Mouse (Mus musculus): Measurements from ENCODE around the gene Itga6. TPM values are rescaled to one million over a fixed set of nuclear protein-coding genes. Genes with fewer than 3 reads are reported as not detected.

Gene Itga6
- 25.7 TPM in 2 replicates for polyA plus RNA-seq (2015; fragmentation: Nextera tagmentation; extraction: Ambion mirVana)

DNA sequence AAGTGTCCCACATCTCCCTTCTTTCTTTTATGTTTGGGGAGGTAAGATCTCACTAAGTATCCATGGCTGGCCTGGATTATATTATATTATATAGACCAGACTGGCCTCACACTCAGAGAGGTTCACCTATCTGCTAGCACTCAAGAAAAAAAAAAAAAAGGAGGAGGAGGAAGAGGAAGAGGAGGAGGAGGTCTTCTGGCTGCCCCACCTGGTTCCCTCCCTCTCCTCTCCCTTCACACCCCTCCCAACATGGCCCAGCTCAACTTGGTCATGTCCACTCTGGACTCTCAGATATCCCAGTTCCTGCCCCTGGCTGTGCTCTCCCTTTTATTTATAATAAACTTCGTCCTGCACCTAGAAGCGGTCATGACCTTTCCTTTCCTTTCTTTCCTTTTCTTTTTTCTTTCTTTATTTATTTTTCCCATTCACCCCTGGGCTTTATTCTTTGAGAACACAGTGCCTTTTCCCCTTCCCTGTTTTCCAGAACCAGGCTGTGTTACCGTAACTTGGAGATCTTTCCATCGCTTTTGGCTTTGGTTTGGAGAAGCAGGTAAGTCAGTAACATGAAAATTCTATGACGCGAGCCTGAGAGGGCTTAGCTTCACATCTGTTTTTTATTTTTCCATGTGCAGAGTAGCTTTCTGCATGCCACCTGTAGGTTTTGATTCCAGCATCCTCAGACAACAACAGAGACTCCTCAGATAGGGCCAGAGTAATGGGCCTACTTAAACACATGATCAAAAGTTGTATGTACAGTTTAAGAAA is at the start of gene Itga6:
Itga6 (plus strand) TSS at position 7 of the 765 bp plus-strand sequence.
- no peaks in the 10 kb centered on the region for H3K9me3 ChIP-seq
- H3K4me1 ChIP-seq: peaks cover 43% of the 10 kb centered on the region
- WGBS: 74% methylated on average over 6 of the region's 6 CpGs
- no peak within 1 kb of the TSS for H3K4me3 ChIP-seq
- H3K9ac ChIP-seq (replicated peaks): no peak within 1 kb of the TSS
- H3K36me3 ChIP-seq: no peaks in the 10 kb centered on the region
- no peak for ATAC-seq (replicated peaks)
- no peak within 1 kb of the TSS for H3K27ac ChIP-seq (replicated peaks)
- no peak within 1 kb of the TSS for H3K4me2 ChIP-seq (replicated peaks)
- H3K27me3 ChIP-seq: no peaks in the 10 kb centered on the region

- ATAC-seq (replicated peaks): no peak
- WGBS: 97% methylated on average over 1 of the region's 1 CpGs
- Histone ChIP-seq H3K36me3 (no peaks in the 10 kb centered on the region), H3K9ac (replicated peaks) (no peak overlapping the region), H3K4me2 (replicated peaks) (no peak overlapping the region), H3K9me3 (no peaks in the 10 kb centered on the region), H3K4me3 (no peak overlapping the region), H3K27ac (replicated peaks) (no peak overlapping the region), H3K27me3 (no peaks in the 10 kb centered on the region), H3K4me1 (no peaks in the 10 kb centered on the region)
Observed at GRCm38 (mm10) chr2:71696776-71697175, 48.6 kb upstream of the Itga6 start.

DNA sequence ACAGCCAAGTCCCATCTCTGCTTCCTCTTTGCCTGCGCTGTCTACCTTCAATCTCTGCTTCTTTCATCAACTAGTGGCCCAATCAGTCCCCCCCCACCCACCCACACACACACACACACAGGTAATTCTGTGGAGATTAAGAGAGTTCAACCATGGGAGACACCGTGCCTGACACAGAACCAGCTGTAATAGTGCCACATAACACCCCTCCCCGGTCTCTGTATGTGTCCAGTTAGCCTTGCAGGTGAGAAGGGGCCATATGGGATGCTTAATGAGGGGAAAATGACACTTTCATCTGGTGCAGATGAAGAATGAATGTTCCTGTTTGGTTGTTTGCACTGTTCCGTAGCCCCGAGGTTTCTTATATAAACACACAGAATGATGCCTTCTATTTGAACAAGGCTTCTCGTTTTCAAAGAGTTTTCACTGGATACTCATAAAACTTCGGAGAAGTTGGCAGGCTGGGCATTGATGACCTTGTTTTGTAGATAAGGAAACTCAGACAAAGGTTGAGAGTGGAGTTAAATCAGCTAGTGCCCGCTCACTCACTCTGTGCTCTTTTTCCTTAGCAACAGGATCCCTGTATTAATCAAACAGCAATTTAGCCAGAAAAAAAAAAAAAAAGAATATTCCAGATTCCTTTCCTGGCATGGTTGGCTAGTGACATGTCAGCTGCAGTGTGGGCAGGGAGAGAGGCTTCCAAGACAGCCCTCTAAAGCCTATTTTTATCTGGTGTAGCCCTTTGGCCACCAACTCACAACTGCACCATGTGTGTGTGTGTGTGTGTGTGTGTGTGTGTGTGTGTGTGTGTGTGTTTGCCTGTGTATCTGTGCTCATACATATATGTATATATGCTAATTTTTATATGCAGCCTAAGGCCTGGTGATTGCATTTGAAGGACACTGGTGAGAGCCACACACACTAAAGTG is 47.7 kb upstream of the Itga6 start:
- Histone ChIP-seq H3K36me3 (no peaks in the 10 kb centered on the region), H3K4me3 (no peak overlapping the region), H3K4me1 (no peaks in the 10 kb centered on the region), H3K9ac (replicated peaks) (no peak overlapping the region), H3K27me3 (no peaks in the 10 kb centered on the region), H3K4me2 (replicated peaks) (no peak overlapping the region), H3K27ac (replicated peaks) (no peak overlapping the region), H3K9me3 (no peaks in the 10 kb centered on the region)
- no peak for ATAC-seq (replicated peaks)
- WGBS: 67% methylated on average over 8 of the region's 8 CpGs

GRCm38 (mm10) chr2:71698366-71698765 is 47.0 kb upstream of the Itga6 start:
- H3K4me3 ChIP-seq: no peak overlapping the region
- H3K9me3 ChIP-seq: no peaks in the 10 kb centered on the region
- H3K27me3 ChIP-seq: no peaks in the 10 kb centered on the region
- ATAC-seq (replicated peaks): no peak
- H3K4me1 ChIP-seq: no peaks in the 10 kb centered on the region
- no peak overlapping the region for H3K9ac ChIP-seq (replicated peaks)
- H3K4me2 ChIP-seq (replicated peaks): no peak overlapping the region
- H3K36me3 ChIP-seq: no peaks in the 10 kb centered on the region
- H3K27ac ChIP-seq (replicated peaks): no peak overlapping the region
- WGBS: 82% methylated on average over 6 of the region's 6 CpGs

- Histone ChIP-seq H3K9ac (replicated peaks) (no peak overlapping the region), H3K4me2 (replicated peaks) (no peak overlapping the region), H3K27me3 (no peaks in the 10 kb centered on the region), H3K27ac (replicated peaks) (no peak overlapping the region), H3K4me3 (no peak overlapping the region), H3K4me1 (no peaks in the 10 kb centered on the region), H3K36me3 (no peaks in the 10 kb centered on the region), H3K9me3 (no peaks in the 10 kb centered on the region)
- ATAC-seq (replicated peaks): no peak
- WGBS: 58% methylated on average over 7 of the region's 7 CpGs
Observed at GRCm38 (mm10) chr2:71698942-71699341, 46.5 kb upstream of the Itga6 start.

DNA sequence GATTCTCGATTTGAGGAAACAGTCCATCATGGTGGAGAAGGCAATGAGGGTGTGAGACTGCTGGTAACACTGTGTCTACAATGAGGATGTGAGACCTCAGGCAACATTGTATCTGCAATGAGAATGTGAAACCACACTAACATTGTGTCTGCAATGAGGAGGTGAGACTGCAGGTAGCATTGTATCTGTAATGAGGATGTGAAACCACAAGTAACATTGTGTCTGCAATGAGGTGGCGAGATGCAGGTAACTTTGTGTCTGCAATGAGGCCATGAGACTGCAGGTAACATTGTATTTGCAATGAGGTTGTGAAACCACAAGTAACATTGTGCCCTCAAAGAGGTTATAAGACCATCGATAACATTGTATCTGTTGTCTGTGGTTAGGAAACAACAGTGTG is 44.1 kb upstream of the Itga6 start:
- Histone ChIP-seq H3K4me2 (replicated peaks) (no peak overlapping the region), H3K27me3 (no peaks in the 10 kb centered on the region), H3K36me3 (no peaks in the 10 kb centered on the region), H3K9me3 (no peaks in the 10 kb centered on the region), H3K4me1 (0 out of 2 replicates have a peak, but pooled peaks cover 2% of the 10 kb centered on the region), H3K9ac (replicated peaks) (no peak overlapping the region), H3K4me3 (no peak overlapping the region), H3K27ac (replicated peaks) (no peak overlapping the region)
- WGBS: 95% methylated on average over 3 of the region's 3 CpGs
- no peak for ATAC-seq (replicated peaks)

DNA sequence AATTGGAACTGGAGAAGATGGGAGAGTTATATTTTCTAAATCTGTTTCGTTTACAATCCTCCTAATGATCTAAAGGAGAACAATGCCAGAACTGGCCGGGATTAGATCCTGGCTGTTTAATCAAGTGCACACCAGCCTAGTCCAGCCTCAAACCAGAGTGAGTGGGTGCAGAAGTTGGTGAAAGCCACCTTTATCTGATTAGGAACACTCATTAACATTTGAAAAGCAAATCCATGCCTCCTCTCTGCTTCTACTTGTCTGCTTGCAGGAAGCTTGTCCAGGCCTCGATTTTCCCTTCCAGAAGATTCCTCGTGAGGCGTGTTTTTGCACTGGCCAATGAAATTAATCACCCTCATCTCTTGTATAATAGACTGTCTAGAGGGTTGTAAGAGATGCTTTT is 41.1 kb upstream of the Itga6 start:
- no peak for ATAC-seq (replicated peaks)
- 21% methylated on average over 5 of the region's 5 CpGs for WGBS
- no peaks in the 10 kb centered on the region for H3K9me3 ChIP-seq

DNA sequence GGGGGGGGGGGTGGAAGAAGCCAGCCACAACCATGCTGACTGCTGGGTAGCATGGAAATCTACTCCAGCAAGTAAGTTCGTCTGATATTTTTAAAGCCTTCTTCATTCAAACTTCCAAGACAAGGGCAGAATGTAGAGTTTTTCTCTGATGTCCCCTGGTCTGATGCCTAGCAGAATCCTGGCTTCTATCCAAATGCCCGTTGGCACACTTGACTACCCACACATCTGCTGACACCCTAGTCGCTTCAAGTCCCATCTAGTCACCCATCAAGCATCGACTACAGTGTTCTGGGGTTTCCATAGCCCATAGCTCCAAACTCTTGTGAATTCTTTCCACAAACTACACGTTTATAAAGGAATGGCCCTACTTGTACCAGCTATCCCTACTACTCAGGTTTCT is 36.5 kb upstream of the Itga6 start:
- no peak overlapping the region for H3K9ac ChIP-seq (replicated peaks)
- H3K4me2 ChIP-seq (replicated peaks): no peak overlapping the region
- H3K27ac ChIP-seq (replicated peaks): 0 out of 2 replicates have a peak overlapping the region, but pooled peaks have one; percentile 23
- ATAC-seq (replicated peaks): no peak
- H3K36me3 ChIP-seq: no peaks in the 10 kb centered on the region
- no peak overlapping the region for H3K4me3 ChIP-seq
- H3K4me1 ChIP-seq: peaks cover 18% of the 10 kb centered on the region; the same call in 1 of the 2 replicates
- 45% methylated on average over 5 of the region's 5 CpGs for WGBS
- H3K9me3 ChIP-seq: no peaks in the 10 kb centered on the region
- no peaks in the 10 kb centered on the region for H3K27me3 ChIP-seq

More for the DNA sequence above, 41.1 kb upstream of the Itga6 start:
- Histone ChIP-seq H3K36me3 (no peaks in the 10 kb centered on the region), H3K4me3 (no peak overlapping the region), H3K9ac (replicated peaks) (no peak overlapping the region), H3K27ac (replicated peaks) (no peak overlapping the region), H3K4me2 (replicated peaks) (no peak overlapping the region), H3K4me1 (peaks cover 8% of the 10 kb centered on the region; the same call in 1 of the 2 replicates), H3K27me3 (no peaks in the 10 kb centered on the region)

DNA sequence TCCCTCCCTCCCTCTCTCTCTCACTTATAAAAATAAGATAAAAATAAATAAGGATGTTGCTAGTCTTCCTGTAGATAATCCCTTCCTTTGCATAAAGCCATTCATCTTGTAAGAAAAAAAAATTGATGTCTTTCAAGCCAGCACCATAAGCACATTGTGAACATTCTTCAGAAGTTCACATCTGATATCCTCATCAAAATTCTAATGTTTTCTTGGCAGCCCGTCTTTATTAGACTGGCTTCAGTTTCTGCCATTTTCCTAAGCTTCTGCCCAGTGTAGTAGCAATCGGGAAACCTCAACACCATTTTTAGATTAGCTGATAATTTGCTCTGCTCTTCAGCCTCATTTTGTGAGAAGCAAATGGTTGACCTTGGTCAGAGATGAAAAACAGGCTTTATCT is 33.8 kb upstream of the Itga6 start:
- Histone ChIP-seq H3K9me3 (no peaks in the 10 kb centered on the region), H3K4me3 (no peak overlapping the region), H3K9ac (replicated peaks) (no peak overlapping the region), H3K27ac (replicated peaks) (no peak overlapping the region), H3K4me2 (replicated peaks) (no peak overlapping the region), H3K4me1 (peaks cover 15% of the 10 kb centered on the region; the same call in 1 of the 2 replicates), H3K27me3 (no peaks in the 10 kb centered on the region), H3K36me3 (no peaks in the 10 kb centered on the region)
- no peak for ATAC-seq (replicated peaks)
- 77% methylated on average over 2 of the region's 2 CpGs for WGBS

GRCm38 (mm10) chr2:71714416-71714815 is 31.0 kb upstream of the Itga6 start:
- no peaks in the 10 kb centered on the region for H3K9me3 ChIP-seq
- WGBS: 95% methylated on average over 5 of the region's 5 CpGs
- no peak overlapping the region for H3K27ac ChIP-seq (replicated peaks)
- ATAC-seq (replicated peaks): no peak
- H3K4me2 ChIP-seq (replicated peaks): no peak overlapping the region
- no peaks in the 10 kb centered on the region for H3K36me3 ChIP-seq
- no peak overlapping the region for H3K4me3 ChIP-seq
- H3K4me1 ChIP-seq: peaks cover 15% of the 10 kb centered on the region
- H3K9ac ChIP-seq (replicated peaks): no peak overlapping the region
- no peaks in the 10 kb centered on the region for H3K27me3 ChIP-seq

- H3K27me3 ChIP-seq: 0 out of 2 replicates have a peak, but pooled peaks cover 3% of the 10 kb centered on the region
- H3K4me2 ChIP-seq (replicated peaks): no peak overlapping the region
- 51% methylated on average over 9 of the region's 9 CpGs for WGBS
- no peaks in the 10 kb centered on the region for H3K9me3 ChIP-seq
- no peaks in the 10 kb centered on the region for H3K36me3 ChIP-seq
- no peak overlapping the region for H3K4me3 ChIP-seq
- H3K27ac ChIP-seq (replicated peaks): peak overlapping the region; percentile 67
- H3K9ac ChIP-seq (replicated peaks): no peak overlapping the region
- H3K4me1 ChIP-seq: peaks cover 14% of the 10 kb centered on the region
- ATAC-seq (replicated peaks): no peak
Observed at GRCm38 (mm10) chr2:71719005-71719386, 26.4 kb upstream of the Itga6 start.

DNA sequence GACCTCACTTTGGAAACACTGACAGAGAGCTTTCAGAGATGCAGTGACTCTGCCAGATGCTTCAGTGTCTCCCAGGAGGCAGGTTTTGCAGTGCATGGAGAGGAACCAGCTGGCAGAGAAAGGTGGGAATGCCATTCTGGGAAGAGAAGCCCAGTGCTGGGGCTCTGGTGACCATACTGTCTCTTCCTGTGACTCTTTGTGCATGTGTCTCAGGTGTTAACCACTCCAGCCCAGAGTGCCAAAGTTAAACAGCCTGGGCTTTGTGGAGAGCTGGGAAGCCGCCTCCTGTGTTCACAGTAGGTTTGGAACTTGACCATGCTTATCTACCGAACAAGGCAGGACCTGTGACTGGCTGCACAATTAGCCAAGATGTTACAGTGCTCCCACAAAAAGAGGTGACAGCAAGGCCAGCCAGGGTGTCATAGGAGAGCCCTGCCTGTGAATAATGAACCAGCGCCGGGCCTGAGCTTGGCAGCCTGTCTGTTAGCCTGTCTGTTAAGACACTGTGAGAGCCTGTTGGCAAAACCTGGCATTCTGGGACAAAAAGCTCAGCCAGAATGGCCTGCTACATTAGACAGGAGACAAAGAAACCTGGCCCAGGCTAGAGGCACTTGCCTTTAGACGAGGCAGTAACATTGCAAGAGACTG is 25.9 kb upstream of the Itga6 start:
- Histone ChIP-seq H3K4me1 (peaks cover 14% of the 10 kb centered on the region), H3K27ac (replicated peaks) (peak overlapping the region; percentile 67), H3K36me3 (no peaks in the 10 kb centered on the region), H3K4me2 (replicated peaks) (no peak overlapping the region), H3K9me3 (no peaks in the 10 kb centered on the region), H3K27me3 (0 out of 2 replicates have a peak, but pooled peaks cover 3% of the 10 kb centered on the region), H3K9ac (replicated peaks) (no peak overlapping the region), H3K4me3 (no peak overlapping the region)
- ATAC-seq (replicated peaks): peak; percentile 90
- WGBS: 17% methylated on average over 5 of the region's 5 CpGs
